Mouse (Mus musculus): Measurements from ENCODE around the gene Itgb4.
A peak's percentile ranks its signal among the peaks of the same experiment; 100 is the strongest.
"Not testable (repeated sequence)": the region's sequence is repeated elsewhere in the genome, so short reads cannot be mapped to it uniquely, and the experiment has no call there.

Itgb4 gene

GRCm38 (mm10) chr11:116008832-116009375, 34.4 kb downstream of the Itgb4 start:
- no peak for DNase-seq (ENCODE audit: low read depth)

- DNase-seq (ENCODE audit: low read depth), result no peak
These were observed 35.2 kb downstream of the Itgb4 start for GRCm38 (mm10) chr11:116009661-116010060.

- no peak for DNase-seq (ENCODE audit: low read depth)
These were observed 35.6 kb downstream of the Itgb4 start for GRCm38 (mm10) chr11:116010146-116010545.

GRCm38 (mm10) chr11:116010948-116011347, 36.4 kb downstream of the Itgb4 start:
- DNase-seq (ENCODE audit: low read depth), result no peak

- no peak for DNase-seq (ENCODE audit: low read depth)
These were observed 37.2 kb downstream of the Itgb4 start for GRCm38 (mm10) chr11:116011529-116012261.

GRCm38 (mm10) chr11:116012262-116012947, 37.9 kb downstream of the Itgb4 start, which contains the start of gene Galk1:
Galk1 (minus strand) TSS chr11:116012719.
- DNase-seq (ENCODE audit: low read depth), result peak; percentile 95

GRCm38 (mm10) chr11:116014821-116015220, 40.3 kb downstream of the Itgb4 start:
- no peak for DNase-seq (ENCODE audit: low read depth)

GRCm38 (mm10) chr11:116018106-116018505, 43.6 kb downstream of the Itgb4 start:
- DNase-seq (ENCODE audit: low read depth), result peak; percentile 56

- DNase-seq (ENCODE audit: low read depth), result not testable (repeated sequence)
These were observed 44.4 kb downstream of the Itgb4 start for GRCm38 (mm10) chr11:116018867-116019266.

GRCm38 (mm10) chr11:116019360-116019791, 44.9 kb downstream of the Itgb4 start:
- DNase-seq (ENCODE audit: low read depth), result peak; percentile 37

GRCm38 (mm10) chr11:116019976-116020411, 45.5 kb downstream of the Itgb4 start:
- DNase-seq (ENCODE audit: low read depth), result peak; percentile 61

- peak; percentile 80 for DNase-seq (ENCODE audit: low read depth)
These were observed 46.0 kb downstream of the Itgb4 start for GRCm38 (mm10) chr11:116020519-116020922.

GRCm38 (mm10) chr11:116021328-116022220, 47.1 kb downstream of the Itgb4 start:
- DNase-seq (ENCODE audit: low read depth), result peak; percentile 75

GRCm38 (mm10) chr11:116022256-116022780, 47.8 kb downstream of the Itgb4 start:
- DNase-seq (ENCODE audit: low read depth), result peak; percentile 58

- peak; percentile 44 for DNase-seq (ENCODE audit: low read depth)
These were observed 48.7 kb downstream of the Itgb4 start for GRCm38 (mm10) chr11:116023074-116023770.

GRCm38 (mm10) chr11:116023771-116024355, 49.4 kb downstream of the Itgb4 start:
- no peak for DNase-seq (ENCODE audit: low read depth)

GRCm38 (mm10) chr11:116024356-116024808, 49.9 kb downstream of the Itgb4 start:
- peak; percentile 99 for DNase-seq (ENCODE audit: low read depth)

- no peak for DNase-seq (ENCODE audit: low read depth)
These were observed 50.7 kb downstream of the Itgb4 start for GRCm38 (mm10) chr11:116025056-116025845.

GRCm38 (mm10) chr11:116027756-116028155, 53.2 kb downstream of the Itgb4 start, which contains the start of gene H3f3b:
H3f3b (minus strand) TSS chr11:116027962.
- DNase-seq (ENCODE audit: low read depth), result no peak
